Mouse (Mus musculus) heart, postnatal 0 days (tissue): ENCODE measurements at regions not wholly inside any gene's neighbourhood (a gene's known extent, or its start where the extent isn't known, plus 50 kb on each side); places are given as distances from the start of the nearest gene placed in this dataset.

Experiments
- CTCF ChIP-seq: IDR thresholded peaks from 2 replicates; pipeline ENCODE4 v1.5.1; 2016; ENCODE audit warnings: antibody characterized with exemption, control low read depth, low read depth
- EP300 ChIP-seq: IDR thresholded peaks from 2 replicates; pipeline ENCODE4 v1.6.1; 2016; ENCODE audit warnings: antibody characterized with exemption, low read depth

DNA sequence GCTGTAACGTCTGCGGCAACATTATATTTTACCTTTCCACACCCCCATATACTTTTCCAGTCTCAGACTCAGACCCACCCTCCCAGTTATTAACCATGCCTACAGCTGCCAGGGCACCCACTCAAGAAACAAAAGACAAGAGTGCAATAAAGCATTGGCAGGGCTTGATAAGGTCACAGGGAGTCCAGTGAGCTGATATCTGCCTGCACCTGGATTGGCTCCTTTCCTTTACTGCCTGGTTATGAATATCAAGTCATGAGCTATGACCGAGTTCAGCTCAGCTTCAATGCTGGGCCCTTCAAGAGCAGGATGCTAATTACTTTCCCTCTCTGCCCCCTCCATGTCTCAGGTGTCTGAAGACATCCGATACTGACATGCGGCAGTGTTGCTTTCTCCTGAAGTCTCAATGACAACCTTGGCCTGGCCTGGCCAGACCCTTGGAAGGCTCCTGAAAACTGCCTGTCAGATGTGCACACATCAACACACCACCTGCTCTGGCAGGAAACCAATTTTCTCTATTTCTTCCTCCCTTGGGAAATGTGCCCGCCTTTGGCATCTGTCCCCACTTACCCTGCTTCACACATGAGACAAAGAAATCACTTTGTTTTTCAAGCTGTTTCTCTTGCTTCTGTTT lies 286.3 kb downstream of the Pik3r1 start:
- TF ChIP-seq CTCF = no peak
- no peak for TF ChIP-seq EP300
